Mouse (Mus musculus): ENCODE data around the gene Pfkfb2. TPM values are rescaled to one million over a fixed set of nuclear protein-coding genes. Genes with fewer than 3 reads are reported as not detected.

The Pfkfb2 gene
- polyA plus RNA-seq, 1 experiment from 2014 or later = 24.8 TPM

- H3K4me3 ChIP-seq (replicated peaks; ENCODE audit: low read depth, low read length) = no peak overlapping the region
- H3K4me2 ChIP-seq (ENCODE audit: low read length) = no peak overlapping the region
- H3K36me3 ChIP-seq (ENCODE audit: control insufficient read depth, insufficient read depth, low read length) = no peaks in the 10 kb centered on the region
- no peaks in the 10 kb centered on the region for H3K4me1 ChIP-seq (ENCODE audit: control insufficient read depth, insufficient read depth, low read length)
- 94% methylated on average over 4 of the region's 4 CpGs for WGBS
- no peak overlapping the region for H3K9ac ChIP-seq (replicated peaks; ENCODE audit: low read length)
- H3K27ac ChIP-seq (replicated peaks; ENCODE audit: low read depth, low read length) = no peak overlapping the region
- H3K27me3 ChIP-seq (ENCODE audit: control insufficient read depth, insufficient read depth, low read length) = no peaks in the 10 kb centered on the region
- H3K9me3 ChIP-seq (ENCODE audit: control insufficient read depth, low read length) = no peaks in the 10 kb centered on the region
- ATAC-seq (ENCODE audit: low FRiP score, low TSS enrichment) (no peak), DNase-seq (no peak)
Measured at GRCm38 (mm10) chr1:130733671-130734070, 4.6 kb upstream of the Pfkfb2 start.

GRCm38 (mm10) chr1:130732706-130733658 is 3.9 kb upstream of the Pfkfb2 start:
- no peaks in the 10 kb centered on the region for H3K27me3 ChIP-seq (ENCODE audit: control insufficient read depth, insufficient read depth, low read length)
- no peaks in the 10 kb centered on the region for H3K4me1 ChIP-seq (ENCODE audit: control insufficient read depth, insufficient read depth, low read length)
- no peaks in the 10 kb centered on the region for H3K36me3 ChIP-seq (ENCODE audit: control insufficient read depth, insufficient read depth, low read length)
- H3K9ac ChIP-seq (replicated peaks; ENCODE audit: low read length) = no peak overlapping the region
- no peak for ATAC-seq (ENCODE audit: low FRiP score, low TSS enrichment)
- H3K4me2 ChIP-seq (ENCODE audit: low read length) = no peak overlapping the region
- no peak overlapping the region for H3K27ac ChIP-seq (replicated peaks; ENCODE audit: low read depth, low read length)
- DNase-seq = no peak
- no peaks in the 10 kb centered on the region for H3K9me3 ChIP-seq (ENCODE audit: control insufficient read depth, low read length)
- no peak overlapping the region for H3K4me3 ChIP-seq (replicated peaks; ENCODE audit: low read depth, low read length)
- WGBS = 92% methylated on average over 13 of the region's 13 CpGs

GRCm38 (mm10) chr1:130731741-130732337 is 2.8 kb upstream of the Pfkfb2 start, which contains the start of gene AA986860:
Gene AA986860 (plus strand): TSS chr1:130731976.
- Histone ChIP-seq H3K36me3 (ENCODE audit: control insufficient read depth, insufficient read depth, low read length) (no peaks in the 10 kb centered on the region), H3K9ac (replicated peaks; ENCODE audit: low read length) (no peak within 1 kb of the TSS), H3K4me1 (ENCODE audit: control insufficient read depth, insufficient read depth, low read length) (no peaks in the 10 kb centered on the region), H3K27ac (replicated peaks; ENCODE audit: low read depth, low read length) (no peak within 1 kb of the TSS), H3K4me3 (replicated peaks; ENCODE audit: low read depth, low read length) (no peak within 1 kb of the TSS), H3K9me3 (ENCODE audit: control insufficient read depth, low read length) (no peaks in the 10 kb centered on the region), H3K27me3 (ENCODE audit: control insufficient read depth, insufficient read depth, low read length) (no peaks in the 10 kb centered on the region), H3K4me2 (ENCODE audit: low read length) (peak within 1 kb of the TSS; percentile 1; the same call in 1 of the 2 replicates)
- DNase-seq = no peak
- 7% methylated on average over 10 of the region's 10 CpGs for WGBS
- no peak for ATAC-seq (ENCODE audit: low FRiP score, low TSS enrichment)

- 96% methylated on average over 3 of the region's 3 CpGs for WGBS
- ATAC-seq (ENCODE audit: low FRiP score, low TSS enrichment) (no peak), DNase-seq (no peak)
- Histone ChIP-seq H3K36me3 (ENCODE audit: control insufficient read depth, insufficient read depth, low read length) (0 out of 2 replicates have a peak, but pooled peaks cover 4% of the 10 kb centered on the region), H3K4me2 (ENCODE audit: low read length) (no peak overlapping the region), H3K4me3 (replicated peaks; ENCODE audit: low read depth, low read length) (no peak overlapping the region), H3K9me3 (ENCODE audit: control insufficient read depth, low read length) (no peaks in the 10 kb centered on the region), H3K27me3 (ENCODE audit: control insufficient read depth, insufficient read depth, low read length) (no peaks in the 10 kb centered on the region), H3K9ac (replicated peaks; ENCODE audit: low read length) (no peak overlapping the region), H3K27ac (replicated peaks; ENCODE audit: low read depth, low read length) (no peak overlapping the region), H3K4me1 (ENCODE audit: control insufficient read depth, insufficient read depth, low read length) (no peaks in the 10 kb centered on the region)
Measured at GRCm38 (mm10) chr1:130728708-130729107, 345 bp downstream of the Pfkfb2 start.

GRCm38 (mm10) chr1:130728070-130728469 is 983 bp downstream of the Pfkfb2 start:
- H3K4me2 ChIP-seq (ENCODE audit: low read length) = no peak overlapping the region

DNA sequence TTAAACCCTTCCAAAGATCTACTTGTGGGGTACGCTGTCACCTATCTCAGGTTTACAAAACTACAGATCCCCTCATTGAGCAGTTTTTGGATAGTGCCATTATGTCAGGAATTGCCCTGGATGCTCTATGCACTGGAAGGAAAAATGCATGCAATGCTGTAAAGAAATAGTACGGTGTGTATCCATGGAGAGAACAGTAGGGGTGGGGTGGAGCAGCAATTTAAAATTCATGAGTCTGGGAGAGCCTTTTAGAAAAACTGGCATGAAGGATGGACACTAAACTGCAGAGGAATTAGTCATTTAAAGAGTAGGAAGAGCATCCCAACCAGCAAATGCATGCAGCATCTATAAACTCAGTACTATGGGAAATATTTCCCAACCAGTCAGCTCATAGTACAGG is 2.7 kb downstream of the Pfkfb2 start:
- 64% methylated on average over 2 of the region's 2 CpGs for WGBS
- H3K4me3 ChIP-seq (replicated peaks; ENCODE audit: low read depth, low read length) = no peak overlapping the region
- ATAC-seq (ENCODE audit: low FRiP score, low TSS enrichment) = no peak
- DNase-seq = no peak
- no peak overlapping the region for H3K9ac ChIP-seq (replicated peaks; ENCODE audit: low read length)
- H3K27ac ChIP-seq (replicated peaks; ENCODE audit: low read depth, low read length) = no peak overlapping the region
- H3K4me1 ChIP-seq (ENCODE audit: control insufficient read depth, insufficient read depth, low read length) = no peaks in the 10 kb centered on the region
- 0 out of 2 replicates have a peak, but pooled peaks cover 4% of the 10 kb centered on the region for H3K36me3 ChIP-seq (ENCODE audit: control insufficient read depth, insufficient read depth, low read length)
- no peak overlapping the region for H3K4me2 ChIP-seq (ENCODE audit: low read length)
- H3K27me3 ChIP-seq (ENCODE audit: control insufficient read depth, insufficient read depth, low read length) = no peaks in the 10 kb centered on the region
- H3K9me3 ChIP-seq (ENCODE audit: control insufficient read depth, low read length) = no peaks in the 10 kb centered on the region

More at GRCm38 (mm10) chr1:130728070-130728469, 983 bp downstream of the Pfkfb2 start:
- H3K36me3 ChIP-seq (ENCODE audit: control insufficient read depth, insufficient read depth, low read length) = 0 out of 2 replicates have a peak, but pooled peaks cover 4% of the 10 kb centered on the region
- DNase-seq (no peak), ATAC-seq (ENCODE audit: low FRiP score, low TSS enrichment) (no peak)
- H3K4me1 ChIP-seq (ENCODE audit: control insufficient read depth, insufficient read depth, low read length) = no peaks in the 10 kb centered on the region
- H3K9me3 ChIP-seq (ENCODE audit: control insufficient read depth, low read length) = no peaks in the 10 kb centered on the region
- no peak overlapping the region for H3K27ac ChIP-seq (replicated peaks; ENCODE audit: low read depth, low read length)
- H3K4me3 ChIP-seq (replicated peaks; ENCODE audit: low read depth, low read length) = no peak overlapping the region
- 77% methylated on average over 1 of the region's 1 CpGs for WGBS
- H3K9ac ChIP-seq (replicated peaks; ENCODE audit: low read length) = no peak overlapping the region
- H3K27me3 ChIP-seq (ENCODE audit: control insufficient read depth, insufficient read depth, low read length) = no peaks in the 10 kb centered on the region

- DNase-seq (no peak), ATAC-seq (ENCODE audit: low FRiP score, low TSS enrichment) (no peak)
- 95% methylated on average over 5 of the region's 5 CpGs for WGBS
- Histone ChIP-seq H3K4me2 (ENCODE audit: low read length) (no peak overlapping the region), H3K9ac (replicated peaks; ENCODE audit: low read length) (no peak overlapping the region), H3K36me3 (ENCODE audit: control insufficient read depth, insufficient read depth, low read length) (0 out of 2 replicates have a peak, but pooled peaks cover 4% of the 10 kb centered on the region), H3K27me3 (ENCODE audit: control insufficient read depth, insufficient read depth, low read length) (no peaks in the 10 kb centered on the region), H3K4me1 (ENCODE audit: control insufficient read depth, insufficient read depth, low read length) (0 out of 2 replicates have a peak, but pooled peaks cover 6% of the 10 kb centered on the region), H3K4me3 (replicated peaks; ENCODE audit: low read depth, low read length) (no peak overlapping the region), H3K9me3 (ENCODE audit: control insufficient read depth, low read length) (no peaks in the 10 kb centered on the region), H3K27ac (replicated peaks; ENCODE audit: low read depth, low read length) (no peak overlapping the region)
Measured at GRCm38 (mm10) chr1:130724206-130724605, 4.8 kb downstream of the Pfkfb2 start.

DNA sequence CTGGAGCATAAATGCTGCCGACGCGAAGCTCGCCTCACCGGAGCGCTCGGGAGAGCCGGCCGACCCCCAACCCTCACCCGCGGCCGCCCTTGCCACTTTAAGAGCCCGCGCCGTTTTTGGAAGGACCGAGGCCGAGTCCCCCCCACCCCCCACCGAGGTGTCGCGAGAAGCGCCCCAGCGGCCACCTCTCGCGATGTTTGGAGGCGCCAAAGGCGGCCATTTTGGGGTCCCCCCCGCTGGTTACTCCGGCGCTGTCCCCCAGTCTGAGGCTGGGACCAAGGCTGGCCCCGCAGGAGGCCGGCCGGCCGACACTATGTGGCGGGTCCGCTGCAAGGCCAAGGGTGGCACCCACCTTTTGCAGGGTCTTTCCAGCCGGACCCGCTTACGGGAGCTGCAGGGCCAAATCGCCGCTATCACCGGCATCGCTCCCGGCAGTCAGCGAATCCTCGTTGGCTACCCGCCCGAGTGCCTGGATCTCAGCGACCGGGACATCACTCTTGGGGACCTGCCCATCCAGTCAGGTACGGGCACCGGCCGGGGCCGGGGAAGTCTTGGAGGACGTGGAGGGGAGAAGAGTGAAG is 11.7 kb downstream of the Pfkfb2 start, which contains the start of gene Yod1:
Yod1 (plus strand) TSS at position 37 of the 581 bp plus-strand sequence.
- under 1% methylated on average over 54 of the region's 54 CpGs for WGBS
- no peaks in the 10 kb centered on the region for H3K36me3 ChIP-seq (ENCODE audit: control insufficient read depth, insufficient read depth, low read length)
- peak; percentile 97 for DNase-seq
- peak within 1 kb of the TSS; percentile 99 for H3K9ac ChIP-seq (replicated peaks; ENCODE audit: low read length)
- H3K4me3 ChIP-seq (replicated peaks; ENCODE audit: low read depth, low read length) = peak within 1 kb of the TSS; percentile 91
- H3K4me2 ChIP-seq (ENCODE audit: low read length) = peak within 1 kb of the TSS; percentile 78
- H3K27ac ChIP-seq (replicated peaks; ENCODE audit: low read depth, low read length) = peak within 1 kb of the TSS; percentile 89
- H3K27me3 ChIP-seq (ENCODE audit: control insufficient read depth, insufficient read depth, low read length) = no peaks in the 10 kb centered on the region
- H3K9me3 ChIP-seq (ENCODE audit: control insufficient read depth, low read length) = no peaks in the 10 kb centered on the region
- peak; percentile 83 for ATAC-seq (ENCODE audit: low FRiP score, low TSS enrichment)
- peaks cover 19% of the 10 kb centered on the region for H3K4me1 ChIP-seq (ENCODE audit: control insufficient read depth, insufficient read depth, low read length)

All from midbrain, embryonic 14.5 days (tissue).